Mouse (Mus musculus) c-Kit-negative CD71-positive TER-119-positive erythroid progenitor cells, embryonic 14.5 days (primary cell): ENCODE results near the gene Zc3hc1.

ENCODE experiments used
- DNase-seq: peaks from one replicate; pipeline ENCODE4 v3.0.0-alpha.2; 2013; ENCODE audit warnings: low read depth, low spot score

The Zc3hc1 gene

DNA sequence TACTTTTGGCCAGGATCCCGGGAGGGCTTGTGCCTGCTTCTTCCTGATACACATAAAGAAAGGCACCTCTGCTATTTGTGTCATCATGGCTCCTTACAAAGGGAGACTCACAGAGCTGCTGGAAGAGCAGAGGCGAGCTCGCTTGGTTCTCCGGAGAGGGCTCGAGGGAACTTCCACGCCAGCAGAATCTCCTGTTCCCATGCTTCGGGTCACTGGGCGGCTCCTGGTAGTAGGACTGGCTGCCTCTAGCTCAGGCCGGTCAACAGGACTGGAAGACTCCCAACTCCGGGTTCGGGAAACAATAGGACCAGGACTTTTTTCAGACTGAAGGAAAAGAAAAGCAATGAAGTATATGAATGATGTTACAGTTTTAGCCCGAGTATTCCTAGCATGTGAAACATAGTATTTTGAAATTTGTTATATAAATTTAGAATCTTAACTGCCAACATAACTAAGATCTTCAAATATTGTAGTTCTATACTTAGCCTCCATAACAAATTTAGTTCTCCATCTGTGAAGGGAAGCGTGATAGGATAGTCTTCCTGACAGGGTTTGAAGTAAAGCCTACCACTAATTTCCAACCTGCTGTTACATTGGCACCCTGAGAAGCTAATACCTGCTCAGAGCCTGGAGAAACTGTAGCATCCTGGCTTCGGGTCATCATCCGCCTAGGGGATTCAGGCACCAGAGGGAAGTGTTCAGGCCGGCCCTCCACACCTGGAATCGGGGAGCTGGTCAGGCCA lies 18.0 kb downstream of the Zc3hc1 start:
- no peak for DNase-seq

DNA sequence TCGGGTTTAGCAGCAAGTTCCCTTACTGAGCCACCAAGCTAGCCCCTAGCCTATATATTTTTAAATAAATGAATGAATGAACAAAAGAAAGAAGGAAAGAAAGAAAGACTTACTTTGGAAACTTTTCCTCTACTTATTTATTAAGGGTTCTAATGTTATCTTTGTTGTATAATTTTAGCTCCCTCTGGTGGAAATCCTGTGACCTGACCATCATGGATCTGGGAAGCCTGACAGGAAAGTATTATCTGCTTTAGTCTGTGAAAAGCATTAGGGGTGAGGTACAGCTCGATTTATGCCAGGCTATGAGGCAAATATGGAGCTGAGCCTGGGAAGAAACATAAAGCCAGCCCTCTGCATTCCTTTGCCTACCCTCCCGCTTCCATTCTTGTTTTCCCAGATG lies 21.5 kb downstream of the Zc3hc1 start:
- no peak for DNase-seq

GRCm38 (mm10) chr6:30363808-30364207 lies 27.0 kb downstream of the Zc3hc1 start:
- no peak for DNase-seq

DNA sequence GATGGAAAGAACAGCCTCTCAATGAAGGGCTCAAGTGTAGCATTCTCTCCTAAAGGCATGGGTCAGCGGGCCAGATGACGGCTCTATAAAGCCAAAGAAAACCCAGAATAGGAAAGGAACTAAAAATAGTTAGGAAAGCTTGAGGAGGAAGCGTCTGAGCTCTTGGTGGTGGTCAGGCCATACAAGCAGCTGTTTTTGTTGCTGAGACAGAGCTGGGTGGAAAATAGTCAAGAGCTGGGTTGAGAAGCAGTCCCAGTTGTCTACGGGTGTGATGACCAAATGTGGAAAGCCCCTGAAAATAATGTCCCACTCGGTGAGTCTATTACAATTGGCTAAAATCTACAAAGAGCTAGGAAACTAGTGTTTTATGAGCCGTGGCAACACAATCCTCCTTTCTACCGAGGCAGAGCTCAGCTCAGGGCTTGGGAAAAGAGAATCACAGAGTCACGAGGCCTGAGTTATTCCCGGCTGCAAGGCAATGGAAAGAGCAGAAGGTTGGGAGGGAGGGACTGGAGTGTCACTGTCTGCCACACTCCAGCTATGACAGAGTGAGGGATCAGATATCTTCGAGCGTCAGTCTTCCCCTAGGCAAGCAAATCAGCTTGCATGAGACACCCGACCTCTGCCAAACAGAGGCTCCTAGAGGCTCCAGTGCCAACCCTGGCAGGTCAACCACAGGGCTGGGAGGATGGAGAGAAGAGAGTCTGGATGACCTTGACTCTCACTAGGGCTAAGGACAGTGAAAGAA lies 30.9 kb downstream of the Zc3hc1 start:
- no peak for DNase-seq

DNA sequence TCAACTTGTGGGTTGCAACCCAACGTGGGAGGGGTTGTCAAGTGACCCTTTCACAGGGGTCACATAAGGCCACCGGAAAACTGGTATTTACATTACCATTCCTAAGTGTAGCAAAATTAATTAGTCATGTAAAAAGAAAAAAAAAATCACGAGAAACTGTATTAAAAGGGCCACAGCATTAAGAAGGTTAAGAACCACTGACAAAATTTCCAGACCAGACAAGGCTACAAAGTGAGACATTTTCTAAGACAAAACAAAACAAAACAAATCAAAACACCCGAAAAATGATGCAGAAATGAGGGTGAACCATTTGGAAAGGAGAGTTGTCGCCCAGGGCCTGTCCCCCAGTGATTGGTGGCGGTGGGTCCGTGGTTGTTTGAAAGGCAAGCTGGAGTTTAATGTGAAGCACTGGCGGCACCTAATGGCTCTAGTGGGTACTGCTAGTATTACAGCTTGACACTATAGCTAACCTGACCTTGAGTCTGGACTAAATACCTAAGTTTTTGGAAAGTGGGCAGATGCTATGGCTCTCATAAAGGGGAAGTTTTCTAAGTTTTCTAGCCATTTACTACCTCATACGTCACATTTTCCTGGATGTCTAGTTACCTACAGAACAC lies 33.2 kb downstream of the Zc3hc1 start:
- DNase-seq, result peak; percentile 64

DNA sequence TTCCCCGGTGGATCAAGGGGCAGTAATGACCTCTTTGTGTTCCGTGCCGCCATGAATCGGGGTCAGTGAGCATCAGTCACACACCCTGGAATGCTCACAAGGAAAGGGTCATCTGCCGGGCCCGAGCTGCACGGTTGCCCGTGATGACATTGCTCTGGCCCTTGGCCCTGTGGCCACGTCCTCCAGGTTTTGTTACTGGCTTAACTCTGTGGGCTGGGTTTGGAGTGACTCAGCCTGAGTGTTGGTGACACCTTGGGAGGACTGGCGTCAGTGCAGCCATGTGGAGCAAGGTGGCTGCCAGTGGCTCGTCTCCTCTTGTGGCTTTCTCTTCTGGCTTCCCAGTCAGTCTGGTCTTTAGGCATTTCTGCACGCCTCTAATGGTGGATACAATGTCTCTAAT lies 34.1 kb downstream of the Zc3hc1 start:
- DNase-seq, result no peak

GRCm38 (mm10) chr6:30356161-30356560 lies 34.7 kb downstream of the Zc3hc1 start:
- DNase-seq, result no peak

DNA sequence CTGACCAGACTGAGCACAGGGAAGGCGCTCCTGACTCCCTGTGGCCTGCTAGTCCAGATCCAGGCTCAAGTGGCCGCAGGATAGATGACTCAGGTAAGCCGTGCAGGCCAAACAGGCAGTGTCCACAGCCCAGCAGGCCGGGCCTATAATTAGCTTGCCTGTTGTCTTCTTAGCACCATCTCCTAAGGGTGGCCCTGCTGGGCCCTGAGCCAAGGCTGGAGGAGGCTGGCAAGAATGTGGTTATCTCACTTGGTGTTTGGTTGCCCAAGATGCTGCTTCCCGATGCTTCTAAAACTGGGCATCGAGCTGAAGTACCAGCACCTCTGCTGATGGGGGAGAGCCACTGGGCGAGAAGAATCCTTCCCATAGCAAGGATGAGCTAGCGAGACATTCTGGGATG lies 35.1 kb downstream of the Zc3hc1 start:
- DNase-seq, result no peak

GRCm38 (mm10) chr6:30354760-30355159 lies 36.1 kb downstream of the Zc3hc1 start:
- no peak for DNase-seq

DNA sequence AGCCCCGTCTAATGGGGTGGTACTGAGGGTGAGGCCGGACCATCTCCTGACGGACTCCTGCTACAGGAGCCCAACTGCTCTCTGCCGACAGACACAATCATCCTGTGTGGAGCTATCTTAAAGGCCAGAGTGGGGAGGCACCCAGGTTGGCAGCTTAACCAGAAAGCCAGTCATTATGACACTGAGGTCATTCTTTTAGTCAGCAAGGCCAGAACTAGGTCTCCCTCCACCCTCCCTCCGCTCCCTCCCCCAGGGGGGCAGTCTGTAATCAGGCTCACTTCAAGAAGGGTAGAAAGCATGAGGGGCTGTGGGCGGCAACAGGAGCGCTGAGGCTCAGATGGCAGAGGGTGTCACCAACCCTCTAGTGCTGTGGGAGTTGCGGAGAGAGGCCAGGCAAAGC lies 37.2 kb downstream of the Zc3hc1 start:
- no peak for DNase-seq

- no peak for DNase-seq
Observed at GRCm38 (mm10) chr6:30352762-30353161, 38.1 kb downstream of the Zc3hc1 start.

DNA sequence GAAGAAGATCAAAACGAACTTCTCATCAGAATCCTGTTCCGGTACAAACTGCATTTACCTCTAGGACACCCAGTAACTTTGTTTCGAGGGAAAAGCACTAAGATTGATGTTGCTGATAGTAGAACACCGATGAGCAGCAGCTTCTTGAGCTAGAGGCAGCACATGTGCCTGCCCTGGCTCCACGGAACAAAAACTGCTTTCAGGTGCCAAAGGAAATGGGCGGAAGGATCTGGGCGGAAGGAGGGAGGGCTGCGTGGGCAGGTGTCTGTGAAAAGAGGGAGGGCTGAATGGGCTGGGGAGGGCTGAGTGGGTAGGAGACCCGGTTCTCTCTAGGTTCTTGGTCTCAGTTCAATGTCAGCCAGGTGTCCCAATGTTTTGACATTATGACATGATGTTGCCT lies 39.5 kb downstream of the Zc3hc1 start:
- DNase-seq, result no peak

DNA sequence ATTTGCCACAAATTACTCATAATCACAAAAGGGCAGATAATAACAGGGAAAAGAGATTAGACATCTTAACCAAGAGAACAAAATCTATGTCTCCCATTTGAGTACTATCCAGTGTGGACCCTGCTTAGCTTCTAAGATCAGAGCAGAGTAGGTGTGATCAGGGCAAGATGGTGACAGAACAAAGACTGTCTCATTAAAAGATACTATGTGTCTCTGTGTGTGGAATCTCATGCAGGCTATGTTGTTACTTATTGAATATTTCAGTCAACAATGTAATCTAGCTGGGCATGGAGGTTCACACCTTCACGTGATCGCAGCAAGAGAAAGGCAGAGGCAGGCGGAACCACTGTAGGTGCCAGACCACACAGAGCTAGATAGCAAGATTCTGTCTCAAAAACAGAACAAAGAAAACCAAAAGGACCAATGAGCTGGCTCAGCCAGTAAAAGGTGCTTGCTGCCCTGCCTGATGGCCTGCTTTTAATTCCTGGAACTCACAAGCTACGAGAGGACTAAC lies 43.5 kb downstream of the Zc3hc1 start:
- no peak for DNase-seq

DNA sequence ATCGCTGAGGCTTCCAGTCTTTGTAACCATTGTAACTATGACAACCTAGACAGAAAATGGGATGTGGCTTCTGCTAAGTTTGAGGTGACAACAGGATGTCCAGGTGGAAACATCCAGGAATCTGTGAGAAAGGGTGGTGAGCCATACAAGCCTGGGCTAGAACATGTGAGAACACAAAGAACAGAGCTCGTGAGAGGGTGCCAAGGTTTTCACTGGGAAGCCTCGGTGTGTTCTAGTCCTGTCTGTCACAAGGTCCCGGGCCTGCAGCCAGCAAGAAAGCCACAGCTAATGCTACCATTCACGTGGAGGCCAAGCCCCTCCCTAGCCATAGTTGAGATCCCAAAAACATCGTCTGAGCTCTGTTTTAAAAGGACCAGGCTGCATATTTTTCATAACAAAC lies 44.1 kb downstream of the Zc3hc1 start:
- no peak for DNase-seq

DNA sequence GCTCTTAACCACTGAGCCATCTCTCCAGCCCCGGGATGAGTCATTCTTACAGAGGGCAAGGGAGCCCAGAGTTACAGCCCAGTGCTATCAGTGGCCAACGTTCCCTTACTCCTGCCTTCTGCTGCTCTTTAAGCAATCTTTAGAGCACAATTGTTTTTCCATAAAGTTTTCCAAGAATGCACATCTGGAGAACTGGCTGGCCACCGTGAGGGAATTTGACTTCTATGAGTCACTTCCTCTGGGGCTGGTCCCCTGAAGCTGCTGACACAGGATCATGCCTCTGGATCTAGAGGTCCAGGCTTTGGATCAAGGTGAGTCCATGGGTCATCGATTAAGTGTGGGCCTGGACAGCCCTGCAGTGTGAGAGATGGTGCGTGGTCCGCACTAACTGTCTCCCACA lies 46.8 kb downstream of the Zc3hc1 start:
- no peak for DNase-seq

GRCm38 (mm10) chr6:30340231-30340873 lies 50.5 kb downstream of the Zc3hc1 start:
- no peak for DNase-seq

DNA sequence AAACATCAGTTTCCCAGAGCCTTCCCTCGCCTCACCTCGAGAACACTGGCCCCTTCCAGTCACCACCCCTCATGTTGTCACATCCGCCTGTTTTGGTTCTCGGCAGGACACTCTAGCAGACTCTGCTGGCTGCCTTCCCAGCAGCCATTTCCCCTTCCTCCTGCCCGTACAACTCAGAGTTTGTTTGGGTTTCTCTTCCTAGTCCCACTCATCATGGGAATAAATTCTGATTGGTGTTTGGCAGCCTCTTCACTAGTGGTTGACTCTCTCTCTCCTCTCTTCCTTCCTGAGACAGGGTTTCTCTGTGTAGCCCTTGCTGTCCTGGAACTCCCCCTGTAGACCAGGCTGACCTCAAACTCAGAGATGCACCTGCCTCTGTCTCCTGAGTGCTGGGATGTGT lies 53.9 kb downstream of the Zc3hc1 start:
- no peak for DNase-seq

DNA sequence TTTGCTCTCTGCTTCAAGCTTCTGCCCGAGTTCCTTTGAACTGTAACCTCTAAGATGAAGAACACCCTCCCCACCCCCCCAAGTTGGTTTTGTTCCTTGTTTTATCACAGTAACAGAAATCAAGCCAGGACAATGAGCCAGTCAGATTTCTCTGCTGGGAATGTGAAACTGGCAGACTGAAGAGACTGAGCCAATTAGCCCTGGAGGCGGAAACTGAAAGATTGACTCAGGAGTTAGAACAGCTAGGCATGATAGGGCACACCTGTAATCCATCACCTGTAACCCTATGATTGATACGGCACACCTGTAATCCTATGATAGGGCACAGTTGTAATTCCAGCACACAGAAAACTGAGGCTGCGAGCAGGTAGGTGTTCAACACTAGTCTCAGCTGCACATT lies 58.6 kb downstream of the Zc3hc1 start:
- DNase-seq, result no peak

DNA sequence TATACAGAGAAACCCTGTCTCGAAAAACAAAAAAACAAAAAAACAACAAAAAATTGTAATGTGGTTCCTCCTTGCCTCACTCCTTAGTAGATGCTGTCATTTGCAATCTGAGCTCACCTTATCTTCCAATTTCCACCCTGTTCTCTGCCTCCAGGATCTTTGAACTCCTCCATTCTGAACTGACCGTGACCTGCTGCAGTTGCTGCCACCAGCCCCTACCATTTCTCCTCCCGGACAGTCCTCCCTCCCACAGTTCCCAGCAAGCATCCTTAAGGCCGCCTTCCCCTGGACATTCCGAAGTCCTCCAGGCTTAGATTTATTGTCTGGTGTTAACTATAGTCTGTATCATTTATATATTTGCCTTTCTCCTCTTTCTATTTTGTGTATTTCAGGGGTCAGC lies 60.1 kb downstream of the Zc3hc1 start:
- DNase-seq, result no peak

GRCm38 (mm10) chr6:30325932-30326501 lies 64.8 kb downstream of the Zc3hc1 start:
- no peak for DNase-seq

DNA sequence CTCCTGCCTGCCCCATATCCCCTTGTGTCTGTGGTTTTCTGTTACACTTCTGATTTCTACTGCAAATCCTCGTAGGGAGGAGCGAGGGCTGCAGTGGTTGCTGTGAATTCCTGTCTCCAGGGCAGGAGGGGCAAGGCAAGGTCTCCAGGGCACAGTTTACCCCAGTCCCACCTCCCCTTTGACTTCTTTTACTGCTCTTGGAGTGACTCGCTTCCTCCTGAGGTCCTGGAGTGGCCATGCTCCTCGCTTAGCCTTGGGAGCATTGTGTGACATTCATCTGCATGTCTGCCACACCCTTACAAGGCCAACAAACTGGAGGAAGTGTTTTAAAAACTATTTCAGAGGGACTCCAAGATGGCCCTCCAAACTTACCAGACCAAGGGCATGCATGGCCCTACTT lies 69.8 kb downstream of the Zc3hc1 start:
- no peak for DNase-seq

DNA sequence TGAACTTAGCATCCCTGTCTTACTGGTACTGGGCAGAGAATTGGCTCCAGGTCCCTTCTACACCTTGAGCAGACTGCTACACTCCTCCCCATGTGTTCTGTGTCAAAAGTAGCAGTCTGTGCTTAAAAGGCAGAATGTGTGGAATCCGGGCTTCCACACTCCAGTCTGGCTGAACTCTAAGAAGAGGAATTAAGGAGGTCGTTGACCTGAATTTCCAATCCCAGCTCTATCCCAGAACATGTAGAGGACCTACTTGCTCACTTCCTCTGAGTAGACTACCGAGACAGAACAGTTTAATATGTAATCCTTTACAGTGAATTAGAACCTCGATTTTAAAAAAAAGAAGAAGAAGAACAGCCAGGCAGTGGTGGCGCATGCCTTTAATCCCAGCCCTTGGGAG lies 71.6 kb downstream of the Zc3hc1 start:
- DNase-seq, result no peak
